Mouse (Mus musculus) layer of hippocampus, adult 2 months (tissue): ENCODE measurements around the gene Gpr176. TPM values are rescaled to one million over a fixed set of nuclear protein-coding genes. Genes with fewer than 3 reads are reported as not detected.

ENCODE experiments used
- DNase-seq, 2 experiments: peaks; one replicate each; pipeline ENCODE4 v3.0.0; 2022; ENCODE audit warnings: low spot score in 2 of 2
- H3K27ac ChIP-seq: fragments of 200-600 bp; 2 replicates; pipeline ENCODE4 v1.8.1; 2022
- H3K4me3 ChIP-seq: fragments of 200-600 bp; 2 replicates; pipeline ENCODE4 v1.8.1; 2022; ENCODE audit warnings: mild to moderate bottlenecking
- CTCF ChIP-seq: fragments of 200-600 bp; conservative IDR thresholded peaks from 2 replicates; pipeline ENCODE4 v1.8.1; 2022; ENCODE audit warnings: antibody characterized with exemption, mild to moderate bottlenecking, moderate library complexity
- total RNA-seq, 2 experiments: library from RNA; stranded (reverse); gene quantifications; 2 replicates each; pipeline ENCODE4 v1.2.3; 2021

Gene Gpr176
- total RNA-seq, 2 experiments from 2014 or later, result 10.8 to 11.8 TPM

- H3K27ac ChIP-seq, result no peak overlapping the region
- DNase-seq, result no peak
- no peak overlapping the region for H3K4me3 ChIP-seq
- no peak for TF ChIP-seq CTCF
These were observed 18.0 kb upstream of the Gpr176 start for GRCm38 (mm10) chr2:118391201-118391600.

- no peak for TF ChIP-seq CTCF
- H3K27ac ChIP-seq, result no peak overlapping the region
- no peak overlapping the region for H3K4me3 ChIP-seq
- no peak for DNase-seq
These were observed 16.9 kb upstream of the Gpr176 start for GRCm38 (mm10) chr2:118390072-118390471.

GRCm38 (mm10) chr2:118389569-118389968 is 16.4 kb upstream of the Gpr176 start:
- H3K27ac ChIP-seq, result peak overlapping the region; percentile 94; the same call in 1 of the 2 replicates
- DNase-seq, result no peak
- H3K4me3 ChIP-seq, result peak overlapping the region; percentile 97
- TF ChIP-seq CTCF, result no peak

- DNase-seq, result peak; percentile 98 to 99
- H3K27ac ChIP-seq, result peak within 1 kb of the TSS; percentile 94
- peak; percentile 29 for TF ChIP-seq CTCF
- H3K4me3 ChIP-seq, result peak within 1 kb of the TSS; percentile 97
These were observed 15.4 kb upstream of the Gpr176 start, which contains the start of gene Eif2ak4 for GRCm38 (mm10) chr2:118388341-118389335. TSS of gene Eif2ak4 (plus strand) at chr2:118388618.

GRCm38 (mm10) chr2:118383387-118383786 is 10.2 kb upstream of the Gpr176 start:
- no peak for DNase-seq
- TF ChIP-seq CTCF, result no peak; the same call in 1 of the 2 replicates
- no peak overlapping the region for H3K4me3 ChIP-seq
- H3K27ac ChIP-seq, result no peak overlapping the region

- no peak for DNase-seq
- no peak for TF ChIP-seq CTCF
- H3K27ac ChIP-seq, result no peak overlapping the region
- H3K4me3 ChIP-seq, result no peak overlapping the region
These were observed 6.5 kb upstream of the Gpr176 start for GRCm38 (mm10) chr2:118379756-118380155.

- H3K27ac ChIP-seq, result no peak overlapping the region
- TF ChIP-seq CTCF, result no peak
- H3K4me3 ChIP-seq, result no peak overlapping the region
- DNase-seq, result peak in 1 of 2 experiments; percentile 13
These were observed 2.7 kb upstream of the Gpr176 start for GRCm38 (mm10) chr2:118375931-118376330.

- DNase-seq, result no peak
- H3K27ac ChIP-seq, result no peak overlapping the region
- H3K4me3 ChIP-seq, result no peak overlapping the region
- no peak for TF ChIP-seq CTCF
These were observed 2.3 kb upstream of the Gpr176 start for GRCm38 (mm10) chr2:118375522-118375921.

GRCm38 (mm10) chr2:118373572-118374279 is 507 bp upstream of the Gpr176 start:
- Histone ChIP-seq H3K27ac (peak overlapping the region; percentile 92), H3K4me3 (peak overlapping the region; percentile 79)
- peak; percentile 87 to 91 for DNase-seq
- TF ChIP-seq CTCF, result peak; percentile 24

GRCm38 (mm10) chr2:118372561-118372900 is 688 bp downstream of the Gpr176 start:
- DNase-seq, result no peak
- Histone ChIP-seq H3K27ac (peak overlapping the region; percentile 92), H3K4me3 (peak overlapping the region; percentile 79)
- TF ChIP-seq CTCF, result no peak

- Histone ChIP-seq H3K4me3 (peak overlapping the region; percentile 79), H3K27ac (no peak overlapping the region)
- no peak for DNase-seq
- TF ChIP-seq CTCF, result no peak
These were observed 1.4 kb downstream of the Gpr176 start for GRCm38 (mm10) chr2:118371841-118372240.

- Histone ChIP-seq H3K27ac (no peak overlapping the region), H3K4me3 (no peak overlapping the region)
- DNase-seq, result no peak
- no peak for TF ChIP-seq CTCF
These were observed 18.0 kb downstream of the Gpr176 start for GRCm38 (mm10) chr2:118355138-118355719.

GRCm38 (mm10) chr2:118353916-118354403 is 19.3 kb downstream of the Gpr176 start:
- TF ChIP-seq CTCF, result peak; percentile 11; the same call in 1 of the 2 replicates
- Histone ChIP-seq H3K4me3 (no peak overlapping the region), H3K27ac (no peak overlapping the region)
- DNase-seq, result no peak
